Mouse (Mus musculus): ENCODE measurements at regions not wholly inside any gene's neighbourhood (a gene's known extent, or its start where the extent isn't known, plus 50 kb on each side); places are given as distances from the start of the nearest gene placed in this dataset.

DNA sequence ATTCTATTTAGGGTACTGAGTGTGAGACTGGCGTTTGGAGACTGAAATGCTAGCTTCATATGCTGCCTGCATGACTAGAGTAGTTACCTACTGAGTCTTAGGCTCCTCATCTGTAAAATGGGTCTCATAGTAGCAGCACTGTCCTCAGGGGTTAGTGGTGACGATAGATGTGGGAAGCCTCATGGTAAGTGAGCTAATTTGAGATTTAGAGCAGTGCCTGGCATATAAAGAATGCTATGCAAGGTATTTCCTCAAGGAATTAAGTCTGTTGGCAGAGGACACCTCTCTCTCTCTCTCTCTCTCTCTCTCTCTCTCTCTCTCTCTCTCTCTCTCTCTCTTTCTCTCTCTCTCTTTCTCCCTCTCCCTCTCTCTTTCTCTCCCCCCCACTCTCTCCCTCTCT, 257.4 kb downstream of the 4933412E24Rik start:
- no peak for TF ChIP-seq POLR2A (IDR thresholded peaks at IDR 0.05; ENCODE audit: insufficient read depth, low read length)
- no peak for TF ChIP-seq CTCF (IDR thresholded peaks at IDR 0.05; ENCODE audit: low read depth, low read length)

Data from ES-Bruce4 (cell line).